ENCODE assay signal across 8 mouse cellular contexts in genomic region chr12:24651063-24651557, GRCm38 (mm10). TPM values are rescaled to one million over a fixed set of nuclear protein-coding genes. Genes with fewer than 3 reads are reported as not detected.
DNase-seq lines count a peak whose midpoint lies in the region; ATAC-seq lines count a peak whose summit lies in the region.

Gene Klf11 (plus strand): TSS chr12:24651274.

- DNase-seq in T-cell, adult 2 months (ENCODE audit: low spot score), result peak; percentile 97
- DNase-seq in cerebellum, postnatal 36 days, result peak; percentile 94 to 97
- peak; percentile 98 for DNase-seq in gastrocnemius, adult 18-20 months (ENCODE audit: low spot score)
- peak; percentile 96 to 98 for DNase-seq in left cerebral cortex, adult 18-20 months (ENCODE audit: low spot score in 2 of 2)
- DNase-seq in right cerebral cortex, adult 18-20 months, result peak; percentile 98
- DNase-seq in urinary bladder, postnatal 10 days (ENCODE audit: low spot score), result peak; percentile 90

- peak; percentile 90 for ATAC-seq in hindbrain, embryonic 16.5 days

- H3K4me1 ChIP-seq in hindbrain, embryonic 16.5 days (ENCODE audit: control insufficient read depth, insufficient read depth, low read depth, low read length), result peaks cover 23% of the 10 kb centered on the region

- no peaks in the 10 kb centered on the region for H3K79me2 ChIP-seq in macrophage (ENCODE audit: inconsistent target)

- no peaks in the 10 kb centered on the region for H3K9me3 ChIP-seq in hindbrain, embryonic 16.5 days (ENCODE audit: control insufficient read depth, low read length)

- 1% methylated on average over 38 of the region's 68 CpGs for WGBS in hindbrain, embryonic 16.5 days
- WGBS in macrophage (ENCODE audit: missing documents), result under 1% methylated on average over 49 of the region's 68 CpGs

- H3K4me3 ChIP-seq in hindbrain, embryonic 16.5 days (ENCODE audit: low read length), result peak within 1 kb of the TSS; percentile 92
- H3K4me3 ChIP-seq in macrophage (ENCODE audit: inconsistent target), result peak within 1 kb of the TSS; percentile 35

- peak within 1 kb of the TSS; percentile 93 for H3K27ac ChIP-seq in hindbrain, embryonic 16.5 days (ENCODE audit: low read depth, low read length)
- 0 out of 2 replicates have a peak within 1 kb of the TSS, but pooled peaks have one; percentile 21 for H3K27ac ChIP-seq in macrophage

- H3K27me3 ChIP-seq in hindbrain, embryonic 16.5 days (replicated peaks; ENCODE audit: control insufficient read depth, insufficient read depth, low read length), result no peaks in the 10 kb centered on the region

- H3K9ac ChIP-seq in hindbrain, embryonic 16.5 days (ENCODE audit: low read depth, low read length), result peak within 1 kb of the TSS; percentile 95

- peak within 1 kb of the TSS; percentile 72 for H3K4me2 ChIP-seq in hindbrain, embryonic 16.5 days (ENCODE audit: low read length)

- H3K36me3 ChIP-seq in hindbrain, embryonic 16.5 days (ENCODE audit: control insufficient read depth, insufficient read depth, low read length), result peaks cover 10% of the 10 kb centered on the region
- H3K36me3 ChIP-seq in macrophage (ENCODE audit: inconsistent target), result no peaks in the 10 kb centered on the region

RNA-seq across cellular contexts. Expression of gene Klf11, which starts in this region (rescaled TPM):
- 1 to 10 TPM; 4.3 to 6.3 TPM for total RNA-seq in gastrocnemius, adult 18-20 months (2021)
- polyA plus RNA-seq in hindbrain, embryonic 16.5 days (2015; fragmentation: Nextera tagmentation; extraction: Ambion mirVana), result 14.9 and 15.5 TPM in 2 replicates
- total RNA-seq in left cerebral cortex, adult 18-20 months (2021), result 1 to 10 TPM; 5.7 to 5.9 TPM
- total RNA-seq in macrophage (2018; cell fraction: chromatin; rRNA removed), result 1 to 10 TPM in 19 of 26 experiments, under 1 TPM in 7; 0.46 to 4.9 (median 1.4) TPM
- 1 to 10 TPM in 23 of 26 experiments, under 1 TPM in 3; 0.91 to 7.4 (median 1.8) TPM for total RNA-seq in macrophage (2018; cell fraction: cytosol; rRNA removed)
- 1 to 10 TPM in 25 of 26 experiments, under 1 TPM in 1; 0.94 to 7.8 (median 1.8) TPM for total RNA-seq in macrophage (2018; cell fraction: nucleus; rRNA removed)
- 2.1 to 3.6 TPM (median 3.3 TPM) in 3 replicates for polyA plus RNA-seq in macrophage (2018)

Comparison
In these comparisons a context has a peak if more than half of its experiments do, and no peak if none do; other contexts are left out.
1. Peak in every context shown above with its lines: DNase-seq, ATAC-seq, H3K4me3 ChIP-seq and H3K27ac ChIP-seq.